Mouse (Mus musculus) 3134 (cell line): ENCODE data around the gene Ofcc1.

ENCODE experiments used
- DNase-seq: peaks from one replicate; pipeline ENCODE4 v3.0.0-alpha.2; 2011; ENCODE audit warnings: low spot score; ENCODE audit not compliant: insufficient read length; ENCODE audit errors: extremely low read depth

Ofcc1 gene

GRCm38 (mm10) chr13:40361288-40361687 is at the start of gene Ofcc1:
TSS of gene Ofcc1 (minus strand) at chr13:40361450.
- no peak for DNase-seq

- no peak for DNase-seq
These were observed 28.9 kb upstream of the Ofcc1 start for GRCm38 (mm10) chr13:40390120-40390519.

DNA sequence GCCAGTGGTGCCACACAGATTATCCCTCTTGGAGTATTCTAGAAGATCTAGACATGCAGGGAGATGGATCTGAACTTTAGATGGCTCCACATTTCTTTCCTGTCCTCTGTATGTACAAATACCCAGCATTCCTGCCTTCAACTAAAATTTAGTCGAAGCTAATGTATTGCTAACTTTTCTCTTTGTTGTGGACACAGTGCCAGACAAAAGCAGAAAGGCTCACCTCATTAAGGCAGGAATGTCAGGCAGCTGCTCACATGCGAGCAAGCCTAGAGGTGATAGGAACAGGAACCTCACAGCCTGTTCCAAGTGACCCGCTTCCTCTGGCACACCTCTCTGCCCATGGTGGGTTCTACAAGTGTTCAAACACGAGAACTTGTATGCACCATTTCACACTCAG is 26.2 kb upstream of the Ofcc1 start:
- DNase-seq = no peak

DNA sequence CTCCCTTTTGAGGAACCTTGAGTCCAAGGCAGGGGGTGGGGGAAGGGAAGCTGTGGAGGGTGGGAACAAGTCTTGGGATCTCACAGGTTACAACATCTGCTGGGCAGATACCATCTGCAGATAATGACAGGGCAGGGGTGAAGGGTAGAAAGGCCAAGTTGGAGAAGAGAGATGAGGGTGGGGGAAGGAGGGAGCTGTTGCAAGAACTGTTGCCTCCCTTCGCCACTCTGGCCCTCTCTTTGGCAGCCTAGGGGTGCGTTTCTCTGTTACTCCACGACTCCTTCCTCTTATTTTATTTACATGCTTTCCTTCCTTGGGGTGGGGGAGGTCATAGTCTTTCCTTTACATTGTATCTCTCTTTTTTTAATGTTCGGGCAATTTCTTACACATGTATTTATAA is 23.7 kb upstream of the Ofcc1 start:
- DNase-seq = no peak

DNA sequence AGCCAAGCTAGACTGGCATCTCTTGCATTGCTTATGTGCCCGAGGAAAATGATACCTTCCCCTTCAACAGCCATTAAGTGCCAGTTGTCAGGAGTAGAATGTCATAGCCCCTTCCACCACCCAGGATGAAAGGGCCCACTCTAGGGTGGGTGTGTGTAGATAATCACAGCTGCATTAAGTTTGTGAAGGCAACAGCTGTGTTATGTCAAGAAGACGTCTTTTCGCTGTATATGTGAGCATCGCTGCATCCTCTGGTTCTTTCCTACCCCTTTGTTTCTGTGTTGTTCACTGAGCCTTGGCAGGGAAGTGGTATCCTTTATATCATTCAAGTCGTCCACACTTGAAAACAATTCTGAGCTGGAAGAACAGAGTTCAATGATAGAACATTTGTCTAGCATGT is 15.5 kb upstream of the Ofcc1 start:
- DNase-seq = no peak

DNA sequence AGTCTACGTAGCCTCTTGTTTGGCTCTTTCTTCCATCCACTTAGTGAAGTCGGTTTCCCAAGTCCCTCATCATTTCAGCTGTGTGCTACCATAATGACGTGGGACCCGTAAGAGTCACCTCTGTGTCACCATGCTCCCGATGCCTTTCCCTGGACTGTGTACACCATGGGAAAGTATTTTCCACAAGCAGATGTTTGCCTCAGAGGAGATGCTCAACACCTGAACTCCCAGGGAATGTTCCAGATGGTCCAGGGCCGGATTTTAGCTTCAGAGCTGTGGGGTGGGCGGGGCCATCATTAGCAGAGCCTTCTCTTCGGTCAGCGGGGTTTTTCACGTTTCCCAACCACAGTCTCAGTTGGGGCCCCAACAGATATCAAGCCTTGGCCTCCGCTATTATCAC is 5.5 kb upstream of the Ofcc1 start:
- DNase-seq = no peak

- DNase-seq = no peak
These were observed 3.6 kb upstream of the Ofcc1 start for GRCm38 (mm10) chr13:40364855-40365254.

DNA sequence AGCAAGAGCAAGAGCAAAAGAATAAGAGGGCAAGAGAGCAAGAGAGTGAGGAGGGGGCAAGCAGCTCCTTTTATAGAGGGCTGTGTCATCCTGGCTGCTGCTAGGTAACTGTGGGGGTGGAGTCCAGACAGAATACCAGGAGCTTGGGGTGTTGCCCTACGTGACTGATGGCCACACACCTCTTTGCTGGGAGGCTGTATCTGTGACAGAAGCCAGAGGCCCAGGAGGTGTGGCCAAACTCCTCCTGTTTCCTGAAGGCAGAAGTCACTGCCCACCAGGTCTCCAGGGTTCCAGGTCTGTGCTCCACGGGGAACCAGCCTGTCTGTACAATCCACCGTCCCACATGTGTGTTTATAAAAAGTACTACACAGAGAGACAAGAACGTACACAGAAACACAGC is 558 bp downstream of the Ofcc1 start:
- no peak for DNase-seq

- no peak for DNase-seq
These were observed 14.2 kb downstream of the Ofcc1 start for GRCm38 (mm10) chr13:40347045-40347444.

DNA sequence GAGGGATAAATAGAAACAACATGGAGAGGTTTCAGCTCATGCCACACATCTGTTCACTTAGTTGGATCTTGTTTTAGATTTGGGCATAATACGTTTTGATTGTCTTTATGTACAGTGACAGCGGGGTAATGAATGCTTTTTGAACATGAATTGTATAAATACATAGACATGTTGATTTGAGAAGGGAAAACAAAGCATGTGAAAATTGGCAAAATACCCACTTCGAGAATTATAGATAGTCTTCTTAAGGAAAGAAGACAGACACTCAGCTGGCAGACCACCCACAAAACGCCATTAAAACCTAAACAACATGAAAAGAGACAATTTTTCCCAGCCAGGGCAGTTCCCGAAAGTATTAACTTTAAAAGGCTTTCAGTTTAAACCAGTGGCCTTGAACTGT is 37.9 kb downstream of the Ofcc1 start:
- DNase-seq = no peak

DNA sequence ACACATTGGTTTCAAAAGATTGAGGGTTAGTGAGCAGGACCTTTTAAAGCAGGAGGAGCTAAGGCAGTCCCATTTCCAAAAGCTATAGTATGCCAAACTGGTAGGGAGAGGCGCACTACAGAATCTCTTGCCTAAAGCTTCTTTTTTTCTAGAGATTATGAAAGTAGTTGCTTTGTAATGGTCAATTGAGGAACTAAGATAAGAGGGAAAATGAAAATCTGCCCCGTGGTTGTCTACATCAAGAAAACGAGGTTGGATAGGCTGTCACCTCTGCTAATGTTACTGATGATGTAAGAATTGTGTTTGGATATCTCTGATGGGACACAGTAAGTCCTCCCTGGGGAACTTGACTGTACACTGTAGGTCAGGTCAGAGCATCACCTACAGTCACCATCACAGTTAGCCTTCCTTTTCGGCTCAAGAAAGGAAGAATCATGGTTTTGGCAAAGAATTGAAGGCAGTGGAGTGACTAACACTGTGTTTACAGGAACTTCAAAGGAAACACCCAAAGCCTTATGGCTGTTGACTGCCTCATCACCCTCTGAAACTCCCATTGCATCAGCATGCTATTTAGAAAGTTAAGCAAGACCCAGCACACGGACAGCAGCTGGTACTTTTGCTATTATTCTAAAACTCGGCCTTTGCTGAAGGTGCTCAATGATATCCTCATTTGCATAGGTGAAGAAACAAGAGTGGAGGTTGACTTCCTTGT is 40.3 kb downstream of the Ofcc1 start:
- DNase-seq = no peak

GRCm38 (mm10) chr13:40317731-40318130 is 43.5 kb downstream of the Ofcc1 start:
- no peak for DNase-seq

DNA sequence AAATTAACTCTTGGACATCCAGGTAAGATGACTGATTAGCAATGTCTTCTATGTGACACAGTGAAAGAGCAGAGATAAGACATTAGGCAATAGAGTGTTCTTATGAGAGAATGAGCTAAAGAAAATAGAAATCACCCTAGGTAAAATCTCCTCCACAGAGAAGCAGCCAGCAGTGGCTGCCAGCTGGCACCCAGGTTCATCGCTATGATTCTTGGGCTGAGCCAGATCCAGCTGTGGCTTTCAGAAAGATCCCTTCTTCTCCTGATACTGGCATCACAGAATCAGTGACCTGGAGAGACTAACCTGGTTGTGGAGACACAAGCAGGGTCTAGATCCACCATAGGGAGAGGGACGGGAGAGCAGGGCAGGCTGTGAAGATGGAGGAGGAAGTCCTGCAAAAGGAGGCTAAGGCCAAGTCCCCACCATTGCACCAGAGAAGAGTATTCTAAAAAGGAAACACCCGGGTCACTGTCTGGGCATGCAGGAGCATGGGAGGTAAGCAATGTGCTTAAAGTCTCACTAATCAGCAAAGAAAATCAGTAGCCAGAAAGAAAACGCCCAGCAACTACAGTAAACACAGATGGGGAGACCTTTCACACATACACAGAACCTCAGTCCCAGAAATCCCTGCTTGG is 46.0 kb downstream of the Ofcc1 start:
- DNase-seq = no peak

GRCm38 (mm10) chr13:40292891-40293290 is 68.4 kb downstream of the Ofcc1 start:
- no peak for DNase-seq

DNA sequence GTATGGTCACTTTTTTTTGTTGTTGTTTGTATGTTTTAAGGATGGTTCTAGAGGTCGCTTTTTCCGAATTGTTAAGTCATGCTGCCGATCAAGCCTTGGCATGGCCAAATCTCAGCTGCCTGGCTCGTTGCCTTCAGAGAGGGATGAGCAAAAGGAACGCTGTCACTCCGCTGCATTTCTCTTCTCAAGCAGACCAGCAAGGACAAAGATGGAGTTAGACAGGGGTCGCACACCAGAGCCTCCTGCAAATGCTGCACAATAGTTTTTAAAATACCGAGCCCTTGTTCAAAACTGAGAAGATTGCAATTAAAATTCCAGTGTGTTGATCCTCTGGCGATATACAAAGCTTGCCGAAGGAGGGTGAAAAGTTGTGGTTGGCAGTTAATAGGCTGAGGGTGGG is 70.4 kb downstream of the Ofcc1 start:
- DNase-seq = no peak

GRCm38 (mm10) chr13:40288650-40289049 is 72.6 kb downstream of the Ofcc1 start:
- DNase-seq = no peak

- no peak for DNase-seq
These were observed 73.8 kb downstream of the Ofcc1 start for GRCm38 (mm10) chr13:40287266-40288002.

GRCm38 (mm10) chr13:40285234-40285791 is 75.9 kb downstream of the Ofcc1 start:
- DNase-seq = no peak

- DNase-seq = no peak
These were observed 80.6 kb downstream of the Ofcc1 start for GRCm38 (mm10) chr13:40280616-40281015.

DNA sequence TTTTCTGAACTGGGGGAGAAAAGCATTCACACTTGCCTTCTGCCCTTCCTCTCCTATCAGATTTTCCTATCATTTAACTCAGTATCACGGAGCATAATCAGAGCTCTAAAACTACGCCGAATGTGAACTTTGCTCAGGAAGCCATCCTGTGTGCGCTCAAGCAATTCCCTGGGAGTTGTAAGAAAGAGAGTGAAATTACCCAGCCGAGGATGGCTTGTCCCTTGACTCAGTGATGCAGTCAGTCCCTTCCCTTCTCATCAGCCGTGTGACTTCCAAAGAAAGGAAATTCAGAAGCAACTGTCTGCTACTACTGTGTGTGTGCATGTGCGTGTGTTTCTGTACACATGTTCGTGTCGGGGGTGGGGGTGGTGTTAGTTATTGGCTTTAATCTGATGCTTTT is 93.7 kb downstream of the Ofcc1 start:
- DNase-seq = no peak

GRCm38 (mm10) chr13:40263087-40263807 is 98.0 kb downstream of the Ofcc1 start:
- DNase-seq = no peak
